Mouse (Mus musculus) small intestine, adult 2 months (tissue): ENCODE results near the gene Adgrg1.

ENCODE experiments used
- CTCF ChIP-seq: fragments of 200-500 bp; IDR thresholded peaks from 2 replicates; pipeline ENCODE4 v1.5.1; 2012; ENCODE audit warnings: low read depth, mild to moderate bottlenecking, control low read depth, inconsistent platforms, low read length, moderate library complexity, mixed read lengths; ENCODE audit not compliant: insufficient replicate concordance, insufficient read length; ENCODE audit errors: extremely low read depth
- POLR2A ChIP-seq: fragments of 200-500 bp; IDR thresholded peaks from 2 replicates; pipeline ENCODE4 v1.6.1; 2012; ENCODE audit warnings: low read depth, mild to moderate bottlenecking, control low read depth, inconsistent platforms, low read length, moderate library complexity

- TF ChIP-seq POLR2A (no peak), CTCF (no peak)
These were observed 73.5 kb downstream of the Adgrg1 start for GRCm38 (mm10) chr8:95047884-95048680.
